Mouse (Mus musculus) thymus, postnatal 4 days (tissue): ENCODE data around the gene Dnaaf1.

ENCODE experiments used
- DNase-seq: peaks from one replicate; pipeline ENCODE4 v3.0.0; 2021

Gene Dnaaf1

GRCm38 (mm10) chr8:119574437-119575365, at the start of gene Dnaaf1, which contains the start of gene Hsdl1:
Gene Dnaaf1, plus strand, starts transcription at chr8:119575235.
Gene Hsdl1, minus strand, starts transcription at chr8:119575183.
- peak; percentile 98 for DNase-seq

- DNase-seq, result no peak
Measured at GRCm38 (mm10) chr8:119528762-119529161, 46.3 kb upstream of the Dnaaf1 start.

- no peak for DNase-seq
Measured at GRCm38 (mm10) chr8:119530937-119531336, 44.1 kb upstream of the Dnaaf1 start.

GRCm38 (mm10) chr8:119531397-119531796, 43.6 kb upstream of the Dnaaf1 start:
- no peak for DNase-seq

GRCm38 (mm10) chr8:119531973-119532372, 43.1 kb upstream of the Dnaaf1 start:
- DNase-seq, result no peak

- DNase-seq, result no peak
Measured at GRCm38 (mm10) chr8:119544606-119545005, 30.4 kb upstream of the Dnaaf1 start.

GRCm38 (mm10) chr8:119545180-119545579, 29.9 kb upstream of the Dnaaf1 start:
- no peak for DNase-seq

- DNase-seq, result no peak
Measured at GRCm38 (mm10) chr8:119545791-119546190, 29.2 kb upstream of the Dnaaf1 start.

- DNase-seq, result no peak
Measured at GRCm38 (mm10) chr8:119547019-119547691, 27.9 kb upstream of the Dnaaf1 start.

- DNase-seq, result no peak
Measured at GRCm38 (mm10) chr8:119548560-119549113, 26.4 kb upstream of the Dnaaf1 start.

GRCm38 (mm10) chr8:119552967-119553366, 22.1 kb upstream of the Dnaaf1 start:
- no peak for DNase-seq

- no peak for DNase-seq
Measured at GRCm38 (mm10) chr8:119555861-119556260, 19.2 kb upstream of the Dnaaf1 start.

- no peak for DNase-seq
Measured at GRCm38 (mm10) chr8:119557132-119557531, 17.9 kb upstream of the Dnaaf1 start.

- DNase-seq, result peak; percentile 89
Measured at GRCm38 (mm10) chr8:119557821-119558602, 17.0 kb upstream of the Dnaaf1 start.

- peak; percentile 99 for DNase-seq
Measured at GRCm38 (mm10) chr8:119558603-119559401, 16.2 kb upstream of the Dnaaf1 start, which contains the start of gene Mbtps1. Gene Mbtps1, minus strand, starts transcription at chr8:119558735.

- no peak for DNase-seq
Measured at GRCm38 (mm10) chr8:119559402-119559720, 15.7 kb upstream of the Dnaaf1 start.

GRCm38 (mm10) chr8:119563849-119564251, 11.2 kb upstream of the Dnaaf1 start:
- peak; percentile 60 for DNase-seq

- DNase-seq, result no peak
Measured at GRCm38 (mm10) chr8:119566367-119566766, 8.7 kb upstream of the Dnaaf1 start.

GRCm38 (mm10) chr8:119568251-119568650, 6.8 kb upstream of the Dnaaf1 start:
- DNase-seq, result no peak

GRCm38 (mm10) chr8:119568951-119569350, 6.1 kb upstream of the Dnaaf1 start:
- DNase-seq, result peak; percentile 55

- peak; percentile 78 for DNase-seq
Measured at GRCm38 (mm10) chr8:119569881-119570280, 5.2 kb upstream of the Dnaaf1 start.

- peak; percentile 33 for DNase-seq
Measured at GRCm38 (mm10) chr8:119571135-119571534, 3.9 kb upstream of the Dnaaf1 start.
